Mouse (Mus musculus): ENCODE measurements at regions not wholly inside any gene's neighbourhood (a gene's known extent, or its start where the extent isn't known, plus 50 kb on each side); places are given as distances from the start of the nearest gene placed in this dataset.

DNA sequence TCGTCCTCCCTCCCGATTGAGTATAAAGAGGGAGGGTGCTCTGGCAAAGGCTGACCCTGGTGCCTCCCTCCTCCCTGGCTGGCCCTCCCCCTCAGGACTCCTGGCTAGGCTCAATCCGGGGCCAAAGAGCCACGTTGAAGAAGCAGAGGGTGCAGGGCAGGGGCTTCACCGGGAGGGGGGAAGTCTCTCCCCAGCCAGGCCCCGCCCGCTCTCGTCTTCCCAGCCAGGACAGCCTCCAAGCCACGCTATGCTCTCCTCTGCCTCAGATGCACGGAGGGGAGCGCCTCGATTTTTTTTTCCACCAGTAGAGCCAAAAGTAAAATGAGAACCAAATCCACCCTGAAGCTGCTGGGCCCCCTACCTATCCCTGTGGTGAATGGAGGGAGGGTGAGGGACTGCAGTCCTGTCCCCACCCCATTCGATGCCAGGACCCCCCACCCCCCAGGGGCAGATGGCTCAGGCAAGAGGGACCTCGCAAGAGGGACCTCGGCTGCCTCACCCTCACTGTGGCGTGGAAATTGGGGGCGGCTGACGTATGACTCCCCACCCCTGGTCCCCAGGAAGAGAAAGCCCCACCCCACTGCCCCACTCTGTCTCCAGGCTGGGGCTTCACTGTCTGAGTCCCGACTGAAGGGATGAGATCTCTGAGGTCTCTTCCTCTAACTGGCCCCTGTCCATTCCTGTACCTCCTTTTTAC is 53.2 kb upstream of the Col1a1 start:
- no peaks in the 10 kb centered on the region for H3K36me3 ChIP-seq (ENCODE audit: control insufficient read depth, insufficient read depth, low read length)
- no peaks in the 10 kb centered on the region for H3K9me3 ChIP-seq (ENCODE audit: control insufficient read depth, low read length)
- H3K27me3 ChIP-seq (ENCODE audit: control insufficient read depth, insufficient read depth, low read length): peaks cover 29% of the 10 kb centered on the region
- H3K4me3 ChIP-seq (replicated peaks; ENCODE audit: low read depth, low read length): no peak overlapping the region
- H3K4me2 ChIP-seq (ENCODE audit: low read length): peak overlapping the region; percentile 32
- peaks cover 5% of the 10 kb centered on the region; the same call in 1 of the 2 replicates for H3K4me1 ChIP-seq (ENCODE audit: control insufficient read depth, insufficient read depth, low read length)
- DNase-seq: no peak
- H3K9ac ChIP-seq (replicated peaks; ENCODE audit: low read length): no peak overlapping the region; the same call in 1 of the 2 replicates
- no peak overlapping the region for H3K27ac ChIP-seq (replicated peaks; ENCODE audit: low read depth, low read length)
- no peak; the same call in 1 of the 2 replicates for ATAC-seq (ENCODE audit: low FRiP score, low TSS enrichment)
- 2% methylated on average over 19 of the region's 19 CpGs for WGBS

DNA sequence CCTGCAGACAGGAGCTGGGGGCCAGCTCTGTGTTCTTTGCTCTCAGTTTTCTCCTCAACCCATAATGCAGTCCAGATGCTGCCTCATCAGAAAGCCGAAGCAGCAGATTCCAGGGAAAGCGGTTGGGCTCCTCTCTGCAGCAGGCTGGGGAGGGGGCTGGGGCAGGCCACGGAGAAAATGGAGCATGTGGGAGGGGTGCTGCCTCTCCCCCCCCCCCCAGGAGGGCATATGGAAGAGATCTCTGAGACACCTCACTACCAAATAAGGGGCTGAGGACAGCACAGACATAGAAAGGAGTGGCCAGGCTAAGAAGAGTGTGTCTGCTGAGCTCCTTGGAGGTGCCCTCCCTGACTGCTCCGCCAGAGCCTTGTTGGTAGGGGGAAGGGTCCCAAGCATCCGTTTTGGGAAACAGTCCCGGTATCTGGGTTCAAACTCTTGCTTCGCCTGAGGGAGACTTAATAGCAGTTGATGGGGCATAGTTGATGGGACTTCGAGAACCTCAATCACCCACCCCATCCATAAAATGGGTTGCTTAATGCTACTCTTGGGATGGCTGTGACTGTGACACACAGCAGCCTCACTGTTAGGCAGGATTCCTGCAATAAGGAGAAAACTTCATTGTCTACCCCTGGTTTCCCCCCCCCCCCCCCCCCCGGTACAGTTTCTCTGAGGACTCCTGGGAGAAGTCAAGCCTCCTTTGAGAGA is 53.9 kb upstream of the Col1a1 start:
- 20% methylated on average over 9 of the region's 9 CpGs for WGBS
- Histone ChIP-seq H3K27ac (replicated peaks; ENCODE audit: low read depth, low read length) (no peak overlapping the region), H3K9ac (replicated peaks; ENCODE audit: low read length) (no peak overlapping the region), H3K4me1 (ENCODE audit: control insufficient read depth, insufficient read depth, low read length) (peaks cover 5% of the 10 kb centered on the region; the same call in 1 of the 2 replicates), H3K9me3 (ENCODE audit: control insufficient read depth, low read length) (no peaks in the 10 kb centered on the region), H3K36me3 (ENCODE audit: control insufficient read depth, insufficient read depth, low read length) (no peaks in the 10 kb centered on the region), H3K4me3 (replicated peaks; ENCODE audit: low read depth, low read length) (no peak overlapping the region), H3K27me3 (ENCODE audit: control insufficient read depth, insufficient read depth, low read length) (peaks cover 29% of the 10 kb centered on the region), H3K4me2 (ENCODE audit: low read length) (peak overlapping the region; percentile 32)
- ATAC-seq (ENCODE audit: low FRiP score, low TSS enrichment): no peak
- DNase-seq: no peak

DNA sequence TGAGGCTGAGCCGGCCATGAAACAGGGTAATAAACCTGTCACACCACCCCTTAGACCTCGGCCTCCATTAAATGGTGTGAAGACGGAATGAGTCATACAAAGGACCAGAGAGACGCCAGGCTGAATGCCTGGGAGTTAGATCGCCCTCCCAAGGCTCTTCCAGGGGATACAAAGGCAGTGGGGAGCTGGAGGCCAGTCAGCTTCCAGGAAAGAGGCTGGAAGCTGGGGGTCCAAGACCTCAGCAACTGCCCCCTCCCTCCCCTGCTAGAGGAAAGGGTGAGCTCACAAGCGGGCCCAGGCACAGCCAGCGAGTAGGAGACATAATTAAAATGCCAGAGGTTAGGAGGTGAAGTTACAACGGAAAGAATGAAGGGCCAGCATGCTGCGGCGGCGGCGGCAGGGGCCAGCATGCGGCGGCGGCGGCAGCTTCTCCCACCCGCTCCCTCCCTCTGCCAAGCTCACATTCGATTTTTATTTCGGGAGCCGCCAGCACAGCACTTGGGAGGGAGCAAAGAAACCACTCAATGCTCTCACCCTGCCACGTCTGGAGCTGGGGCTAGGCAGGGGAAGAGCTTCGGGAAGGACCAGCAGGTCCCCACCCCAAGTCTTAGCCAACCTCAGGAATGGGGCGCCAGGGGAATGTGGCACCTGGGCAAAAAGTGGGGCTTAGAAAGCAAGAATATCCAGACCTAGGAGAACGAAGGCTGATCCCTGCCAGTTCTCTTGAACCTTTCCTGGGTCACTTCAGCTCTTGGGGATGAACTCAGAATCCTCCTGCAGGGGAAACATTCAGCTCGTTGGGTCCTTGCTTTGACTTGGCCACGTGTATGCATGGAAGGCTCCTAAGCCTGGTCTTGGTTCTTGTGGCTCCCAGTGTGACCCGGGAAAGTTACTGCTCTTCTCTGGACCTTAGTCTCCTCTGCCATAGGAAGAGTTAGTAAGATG is 54.9 kb upstream of the Col1a1 start:
- Histone ChIP-seq H3K27ac (replicated peaks; ENCODE audit: low read depth, low read length) (no peak overlapping the region), H3K36me3 (ENCODE audit: control insufficient read depth, insufficient read depth, low read length) (no peaks in the 10 kb centered on the region), H3K4me2 (ENCODE audit: low read length) (peak overlapping the region; percentile 50), H3K9ac (replicated peaks; ENCODE audit: low read length) (no peak overlapping the region; the same call in 1 of the 2 replicates), H3K9me3 (ENCODE audit: control insufficient read depth, low read length) (no peaks in the 10 kb centered on the region), H3K27me3 (ENCODE audit: control insufficient read depth, insufficient read depth, low read length) (peaks cover 29% of the 10 kb centered on the region), H3K4me1 (ENCODE audit: control insufficient read depth, insufficient read depth, low read length) (peaks cover 5% of the 10 kb centered on the region; the same call in 1 of the 2 replicates), H3K4me3 (replicated peaks; ENCODE audit: low read depth, low read length) (peak overlapping the region; percentile 20)
- 4% methylated on average over 27 of the region's 27 CpGs for WGBS
- ATAC-seq (ENCODE audit: low FRiP score, low TSS enrichment) (no peak), DNase-seq (peak; percentile 52)

DNA sequence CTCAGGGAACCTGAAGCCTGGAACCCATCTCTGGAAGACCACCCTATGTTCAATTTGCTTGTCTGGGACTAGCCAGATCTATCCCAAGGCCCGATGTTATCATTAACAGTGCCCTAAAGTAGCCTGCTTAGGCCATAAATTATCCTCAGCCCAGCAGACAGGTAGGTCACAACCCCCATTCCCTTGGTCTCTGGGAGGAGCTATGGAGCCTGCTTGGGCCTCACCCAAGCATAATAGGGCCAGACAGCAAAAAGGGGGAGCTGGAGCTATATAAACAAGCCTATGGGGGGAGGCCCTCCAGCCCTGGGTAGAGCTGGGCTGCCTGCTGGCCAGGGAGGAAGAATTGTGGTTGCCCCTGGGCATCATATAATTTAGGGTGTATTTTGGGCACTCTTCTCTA is 59.3 kb upstream of the Col1a1 start:
- H3K9ac ChIP-seq (replicated peaks; ENCODE audit: low read length): no peak overlapping the region
- 96% methylated on average over 1 of the region's 1 CpGs for WGBS

DNA sequence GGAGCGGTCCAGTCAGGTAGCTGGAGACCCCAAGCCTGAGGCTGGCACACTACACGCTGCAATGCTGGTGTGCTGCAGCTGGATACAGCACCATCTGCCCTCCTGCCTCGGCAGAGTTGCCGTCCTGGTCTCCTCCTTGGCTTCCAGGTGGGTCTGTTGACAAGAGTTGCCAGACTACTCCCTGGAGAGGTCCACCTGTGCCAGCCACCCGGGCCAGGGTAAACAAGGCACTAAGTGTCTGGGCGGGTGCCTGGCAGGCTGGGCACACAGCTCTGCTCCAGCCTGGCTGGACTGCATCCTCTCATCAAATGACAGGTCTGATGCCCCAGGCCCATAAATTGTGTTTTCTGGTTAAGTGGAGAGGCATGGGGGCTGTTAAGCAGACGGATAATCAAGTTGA is 61.0 kb upstream of the Col1a1 start:
- no peak for ATAC-seq (ENCODE audit: low FRiP score, low TSS enrichment)
- no peaks in the 10 kb centered on the region for H3K4me1 ChIP-seq (ENCODE audit: control insufficient read depth, insufficient read depth, low read length)

More for the DNA sequence above, 59.3 kb upstream of the Col1a1 start:
- no peak for DNase-seq
- no peaks in the 10 kb centered on the region for H3K9me3 ChIP-seq (ENCODE audit: control insufficient read depth, low read length)
- H3K27ac ChIP-seq (replicated peaks; ENCODE audit: low read depth, low read length): no peak overlapping the region
- no peak for ATAC-seq (ENCODE audit: low FRiP score, low TSS enrichment)
- no peaks in the 10 kb centered on the region; the same call in 1 of the 2 replicates for H3K4me1 ChIP-seq (ENCODE audit: control insufficient read depth, insufficient read depth, low read length)
- H3K36me3 ChIP-seq (ENCODE audit: control insufficient read depth, insufficient read depth, low read length): no peaks in the 10 kb centered on the region
- H3K4me3 ChIP-seq (replicated peaks; ENCODE audit: low read depth, low read length): no peak overlapping the region
- no peak overlapping the region for H3K4me2 ChIP-seq (ENCODE audit: low read length)
- H3K27me3 ChIP-seq (ENCODE audit: control insufficient read depth, insufficient read depth, low read length): peaks cover 22% of the 10 kb centered on the region

DNA sequence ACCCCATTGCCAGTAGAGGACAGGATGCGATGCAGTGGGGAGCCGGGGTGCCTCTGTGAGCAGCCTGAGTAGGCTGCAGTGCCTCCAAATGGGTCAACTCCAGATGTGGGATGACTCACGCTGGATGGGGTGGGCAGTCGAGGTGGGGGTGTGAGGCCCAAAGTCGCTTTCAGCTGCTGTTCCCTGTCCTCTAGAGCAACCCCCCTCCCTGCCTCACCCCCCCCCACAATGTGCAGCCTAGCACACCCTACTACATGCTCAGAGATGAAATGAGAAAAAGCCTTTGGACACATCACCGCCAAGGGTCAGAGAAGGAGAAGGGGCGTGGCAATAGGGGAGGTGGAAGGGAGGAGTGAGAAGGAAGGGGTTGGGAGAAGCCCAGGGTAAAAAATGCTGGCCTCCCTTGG is 61.9 kb upstream of the Col1a1 start:
- DNase-seq (no peak), ATAC-seq (ENCODE audit: low FRiP score, low TSS enrichment) (no peak)
- Histone ChIP-seq H3K4me2 (ENCODE audit: low read length) (no peak overlapping the region), H3K27me3 (ENCODE audit: control insufficient read depth, insufficient read depth, low read length) (peaks cover 14% of the 10 kb centered on the region), H3K9ac (replicated peaks; ENCODE audit: low read length) (no peak overlapping the region), H3K4me3 (replicated peaks; ENCODE audit: low read depth, low read length) (no peak overlapping the region), H3K4me1 (ENCODE audit: control insufficient read depth, insufficient read depth, low read length) (no peaks in the 10 kb centered on the region), H3K36me3 (ENCODE audit: control insufficient read depth, insufficient read depth, low read length) (no peaks in the 10 kb centered on the region), H3K9me3 (ENCODE audit: control insufficient read depth, low read length) (no peaks in the 10 kb centered on the region), H3K27ac (replicated peaks; ENCODE audit: low read depth, low read length) (no peak overlapping the region)
- WGBS: 15% methylated on average over 7 of the region's 7 CpGs

More for the DNA sequence above, 61.0 kb upstream of the Col1a1 start:
- H3K27ac ChIP-seq (replicated peaks; ENCODE audit: low read depth, low read length): no peak overlapping the region
- DNase-seq: no peak
- H3K4me3 ChIP-seq (replicated peaks; ENCODE audit: low read depth, low read length): no peak overlapping the region
- H3K36me3 ChIP-seq (ENCODE audit: control insufficient read depth, insufficient read depth, low read length): no peaks in the 10 kb centered on the region
- no peak overlapping the region for H3K4me2 ChIP-seq (ENCODE audit: low read length)
- 80% methylated on average over 7 of the region's 7 CpGs for WGBS
- H3K9me3 ChIP-seq (ENCODE audit: control insufficient read depth, low read length): no peaks in the 10 kb centered on the region
- peaks cover 14% of the 10 kb centered on the region for H3K27me3 ChIP-seq (ENCODE audit: control insufficient read depth, insufficient read depth, low read length)
- H3K9ac ChIP-seq (replicated peaks; ENCODE audit: low read length): no peak overlapping the region

DNA sequence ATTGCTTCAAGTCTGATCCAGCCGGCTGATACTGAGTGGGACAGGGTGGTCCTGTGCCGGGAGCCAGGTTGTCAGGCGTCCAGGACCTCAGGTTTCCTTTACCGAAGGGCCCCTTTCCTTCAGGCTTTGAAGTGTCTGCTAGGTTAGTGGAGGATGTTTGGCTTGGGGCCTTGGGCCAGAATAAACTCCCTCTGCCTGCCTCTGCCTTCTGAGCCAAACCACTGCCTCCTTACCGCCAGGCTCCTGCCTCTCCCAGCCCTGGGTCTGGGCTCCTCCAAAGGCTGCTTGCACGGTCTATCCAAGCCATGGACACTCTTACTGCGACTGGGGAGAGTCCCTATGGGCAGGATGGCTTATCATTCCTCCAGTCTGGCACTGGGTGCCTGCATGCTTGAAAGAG is 62.3 kb upstream of the Col1a1 start:
- peak overlapping the region; percentile 58 for H3K4me2 ChIP-seq (ENCODE audit: low read length)
- no peak for DNase-seq
- ATAC-seq (ENCODE audit: low FRiP score, low TSS enrichment): no peak
- no peak overlapping the region for H3K27ac ChIP-seq (replicated peaks; ENCODE audit: low read depth, low read length)
- peaks cover 14% of the 10 kb centered on the region for H3K27me3 ChIP-seq (ENCODE audit: control insufficient read depth, insufficient read depth, low read length)
- no peaks in the 10 kb centered on the region for H3K9me3 ChIP-seq (ENCODE audit: control insufficient read depth, low read length)
- H3K9ac ChIP-seq (replicated peaks; ENCODE audit: low read length): no peak overlapping the region
- WGBS: 11% methylated on average over 7 of the region's 7 CpGs
- no peaks in the 10 kb centered on the region for H3K36me3 ChIP-seq (ENCODE audit: control insufficient read depth, insufficient read depth, low read length)
- no peaks in the 10 kb centered on the region for H3K4me1 ChIP-seq (ENCODE audit: control insufficient read depth, insufficient read depth, low read length)
- no peak overlapping the region for H3K4me3 ChIP-seq (replicated peaks; ENCODE audit: low read depth, low read length)

DNA sequence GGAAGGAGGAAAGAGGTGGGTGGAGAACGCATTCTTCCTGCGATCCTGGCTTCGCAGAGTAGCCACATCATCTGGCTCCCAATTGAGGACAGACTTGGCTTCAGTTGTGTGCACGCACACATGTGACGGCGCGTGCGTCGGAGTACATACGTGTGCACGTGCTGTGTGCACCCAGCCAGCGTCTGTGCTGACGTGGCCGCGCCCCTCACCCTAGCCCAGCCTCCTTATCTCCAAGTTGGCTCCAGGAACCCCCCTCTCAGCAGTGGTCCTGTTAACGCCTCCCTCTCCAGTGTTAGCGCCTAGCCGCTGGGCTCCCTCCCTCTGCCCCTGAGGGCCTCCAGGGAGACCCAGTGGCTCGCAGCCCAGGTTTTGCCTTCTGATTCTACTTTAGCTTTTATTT is 63.1 kb upstream of the Col1a1 start:
- H3K27ac ChIP-seq (replicated peaks; ENCODE audit: low read depth, low read length): no peak overlapping the region
- peak overlapping the region; percentile 17 for H3K4me3 ChIP-seq (replicated peaks; ENCODE audit: low read depth, low read length)
- H3K9me3 ChIP-seq (ENCODE audit: control insufficient read depth, low read length): no peaks in the 10 kb centered on the region
- H3K36me3 ChIP-seq (ENCODE audit: control insufficient read depth, insufficient read depth, low read length): no peaks in the 10 kb centered on the region
- WGBS: under 1% methylated on average over 19 of the region's 19 CpGs
- H3K4me1 ChIP-seq (ENCODE audit: control insufficient read depth, insufficient read depth, low read length): no peaks in the 10 kb centered on the region
- H3K27me3 ChIP-seq (ENCODE audit: control insufficient read depth, insufficient read depth, low read length): peaks cover 14% of the 10 kb centered on the region
- no peak for ATAC-seq (ENCODE audit: low FRiP score, low TSS enrichment)
- peak; percentile 73 for DNase-seq
- H3K9ac ChIP-seq (replicated peaks; ENCODE audit: low read length): peak overlapping the region; percentile 35; the same call in 1 of the 2 replicates
- peak overlapping the region; percentile 58 for H3K4me2 ChIP-seq (ENCODE audit: low read length)
